Mouse (Mus musculus) megakaryocyte, embryonic 14.5 days (primary cell): ENCODE data around the gene Pkd2l1.
"Not testable (repeated sequence)": the region's sequence is repeated elsewhere in the genome, so short reads cannot be mapped to it uniquely, and the experiment has no call there.

ENCODE experiments used
- FLI1 ChIP-seq: IDR thresholded peaks from 2 replicates; pipeline ENCODE4 v1.6.1; 2012; ENCODE audit warnings: low read length, inconsistent platforms, mixed read lengths
- GATA1 ChIP-seq: IDR thresholded peaks from 3 replicates; pipeline ENCODE4 v1.6.1; 2012; ENCODE audit warnings: mixed read lengths, low read length, inconsistent platforms, borderline replicate concordance

GRCm38 (mm10) chr19:44120686-44121085 is 71.6 kb downstream of the Pkd2l1 start:
- TF ChIP-seq GATA1, FLI1: not testable (repeated sequence)
